ENCODE assay signal across 12 mouse cellular contexts in genomic region chr4:150518826-150519225, GRCm38 (mm10).
DNase-seq lines count a peak whose midpoint lies in the region; ATAC-seq lines count a peak whose summit lies in the region.
"Had no signal": no experiment of that assay in that cellular context is flagged by ENCODE, and none has a peak within 500 bp of the region (broad histone marks: within the 10 kb centered on the region; RNA-seq: fewer than 3 reads in every experiment).

No protein-coding gene starts in this region.

- WGBS in heart, embryonic 12.5 days: 68% methylated on average over 5 of the region's 5 CpGs

- H3K27ac ChIP-seq in heart, embryonic 12.5 days (ENCODE audit: poor library complexity, severe bottlenecking): 0 out of 2 replicates have a peak overlapping the region, but pooled peaks have one; percentile 51
- H3K27ac ChIP-seq: midbrain, embryonic 15.5 days had no signal

- no peak overlapping the region for H3K4me2 ChIP-seq in heart, embryonic 12.5 days
- H3K4me2 ChIP-seq: midbrain, embryonic 15.5 days had no signal

- H3K36me3 ChIP-seq in heart, embryonic 12.5 days: peaks cover 19% of the 10 kb centered on the region
- H3K36me3 ChIP-seq: midbrain, embryonic 15.5 days had no signal

- DNase-seq in heart, postnatal 4 days: no peak
- peak; percentile 86 for DNase-seq in ES-CJ7 (ENCODE audit: low read depth, low spot score)
- peak; percentile 43 for DNase-seq in induced T-regulatory cell, adult 2 months (ENCODE audit: low read depth)
- peak; percentile 26 for DNase-seq in lung, postnatal 25 days (ENCODE audit: low spot score)
- DNase-seq in urinary bladder, postnatal 36 days (ENCODE audit: low spot score in 2 of 2): no peak
- DNase-seq in cerebellum, postnatal 10 days: no peak
- DNase-seq in B cell, adult 2 months: no peak
- DNase-seq: adrenal gland, adult 2 months; kidney, adult 8-10 months had no signal

- no peaks in the 10 kb centered on the region for H3K27me3 ChIP-seq in heart, embryonic 12.5 days (replicated peaks)
- H3K27me3 ChIP-seq: midbrain, embryonic 15.5 days had no signal

- peak; percentile 88 for ATAC-seq in heart, embryonic 12.5 days (ENCODE audit: insufficient number of reproducible peaks, low FRiP score)
- ATAC-seq: forebrain, embryonic 14.5 days; midbrain, embryonic 15.5 days had no signal

- peaks cover 18% of the 10 kb centered on the region for H3K4me1 ChIP-seq in heart, embryonic 12.5 days (replicated peaks)

- no peak overlapping the region for H3K9ac ChIP-seq in heart, embryonic 12.5 days
- H3K9ac ChIP-seq: midbrain, embryonic 15.5 days had no signal

- H3K9me3 ChIP-seq in heart, embryonic 12.5 days (replicated peaks): no peaks in the 10 kb centered on the region
- H3K9me3 ChIP-seq: midbrain, embryonic 15.5 days had no signal

- H3K4me3 ChIP-seq in heart, embryonic 12.5 days: no peak overlapping the region
- H3K4me3 ChIP-seq: midbrain, embryonic 15.5 days had no signal

Comparison
In these comparisons a context has a peak if more than half of its experiments do, and no peak if none do; other contexts are left out.
1. DNase-seq: peak in ES-CJ7 (single experiment), induced T-regulatory cell, adult 2 months (single experiment) and lung, postnatal 25 days (single experiment); none in heart, postnatal 4 days (single experiment), urinary bladder, postnatal 36 days (0 of 2), cerebellum, postnatal 10 days (0 of 2) and B cell, adult 2 months (0 of 2).